Mouse (Mus musculus) liver, adult 10 weeks (tissue): ENCODE data around the gene Fam3b. TPM values are rescaled to one million over a fixed set of nuclear protein-coding genes. Genes with fewer than 3 reads are reported as not detected.

Experiments used
- polyA plus RNA-seq: library from polyadenylated mRNA; stranded (reverse); fragments of 350-450 nt; fragmentation: Illumina TruSeq; extraction: RNeasy Lipid Tissue Mini Kit (QIAGEN cat#74804); gene quantifications from one replicate; pipeline ENCODE4 v1.2.3, GENCODE M21; 2014; ENCODE audit warnings: low read depth, low replicate concordance

The Fam3b gene
- polyA plus RNA-seq = not detected

GRCm38 (mm10) chr16:97514099-97514940 is at the start of gene Fam3b:
TSS of gene Fam3b (minus strand) at chr16:97514816.

GRCm38 (mm10) chr16:97462481-97463181 is 52.0 kb downstream of the Fam3b start, which contains the start of gene Mx1:
TSS of gene Mx1 (minus strand) at chr16:97462907.

Other genes starting within 250 kb of the Fam3b start
- gene Bace2, start 158.1 kb downstream of the Fam3b start, polyA plus RNA-seq = 3.7 TPM
- 2.7 TPM for gene Mx1, start 51.9 kb downstream of the Fam3b start, polyA plus RNA-seq
- 3.5 TPM for gene Tmprss2, start 96.4 kb upstream of the Fam3b start, polyA plus RNA-seq
- 1.8 TPM for gene Ripk4, start 249.0 kb upstream of the Fam3b start, polyA plus RNA-seq